Mouse (Mus musculus) cortical plate, adult 2 months (tissue): ENCODE results near the gene Parp14.

Source experiments
- CTCF ChIP-seq: fragments of 200-500 bp; IDR thresholded peaks from 2 replicates; pipeline ENCODE4 v1.5.1; 2011; ENCODE audit warnings: mild to moderate bottlenecking, control low read depth, low read length; ENCODE audit not compliant: insufficient read depth; ENCODE audit errors: extremely low read depth
- POLR2A ChIP-seq: fragments of 200-500 bp; IDR thresholded peaks from 2 replicates; pipeline ENCODE4 v1.6.1; 2011; ENCODE audit warnings: mild to moderate bottlenecking, low read length, control low read depth; ENCODE audit not compliant: insufficient read depth; ENCODE audit errors: extremely low read depth

GRCm38 (mm10) chr16:35900541-35900940 is 29.2 kb upstream of the Parp14 start:
- TF ChIP-seq CTCF (no peak), POLR2A (no peak)
